Mouse (Mus musculus) bone marrow, adult 2 months (tissue): ENCODE measurements around the gene Mgat5.

ENCODE experiments used
- CTCF ChIP-seq: fragments of 200-500 bp; IDR thresholded peaks from 2 replicates; pipeline ENCODE4 v1.5.1; 2011; ENCODE audit warnings: low read length, control low read depth; ENCODE audit not compliant: control insufficient read depth, insufficient read depth
- POLR2A ChIP-seq: fragments of 200-500 bp; IDR thresholded peaks from 2 replicates; pipeline ENCODE4 v1.6.1; 2011; ENCODE audit warnings: low read depth, mild to moderate bottlenecking, control low read depth, low read length, borderline replicate concordance; ENCODE audit not compliant: control insufficient read depth

- TF ChIP-seq CTCF (no peak), POLR2A (no peak)
Observed at GRCm38 (mm10) chr1:127415896-127416295, 211.1 kb downstream of the Mgat5 start.
